Mouse (Mus musculus) gastrocnemius, postnatal 10 days (tissue): Measurements from ENCODE around the gene Ppp5c. TPM values are rescaled to one million over a fixed set of nuclear protein-coding genes. Genes with fewer than 3 reads are reported as not detected.

Experiments used
- DNase-seq: peaks from one replicate; pipeline ENCODE4 v3.0.0; 2021; ENCODE audit warnings: mixed read lengths
- total RNA-seq, 2 experiments: library from RNA; stranded (reverse); gene quantifications; 2 replicates each; pipeline ENCODE4 v1.2.3; 2021

The Ppp5c gene
- total RNA-seq, 2 experiments from 2014 or later, result 54.1 to 69.8 TPM

DNA sequence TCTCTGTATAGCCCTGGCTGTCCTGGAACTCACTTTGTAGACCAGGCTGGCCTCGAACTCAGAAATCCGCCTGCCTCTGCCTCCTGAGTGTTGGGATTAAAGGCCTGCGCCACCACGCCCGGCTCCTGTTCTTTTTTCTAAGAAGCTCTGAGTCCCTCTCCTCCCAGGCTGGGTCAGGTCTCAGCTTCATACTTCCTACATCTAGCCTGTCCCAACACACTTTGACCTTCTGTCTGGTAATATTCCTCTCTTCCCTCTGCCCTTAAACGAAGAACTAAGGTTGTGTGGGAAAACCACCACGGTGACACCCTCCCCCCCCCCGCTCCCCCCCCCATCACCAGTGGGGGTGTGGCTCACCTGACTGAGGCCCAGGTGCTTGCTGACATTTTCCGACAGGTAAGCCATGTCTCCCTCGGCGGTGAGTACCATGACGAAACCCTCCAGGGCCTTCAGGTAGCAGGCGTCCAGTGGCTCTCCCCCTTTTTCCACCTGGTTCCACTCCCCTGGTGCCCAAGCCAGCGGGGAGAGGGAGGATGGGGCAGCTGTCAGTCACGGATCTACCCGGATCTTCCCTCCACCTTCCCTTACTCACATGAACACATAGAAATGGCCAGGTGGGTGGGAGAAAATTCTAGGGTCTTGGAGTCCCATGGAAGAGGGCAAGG is 26.7 kb upstream of the Ppp5c start:
- DNase-seq, result peak; percentile 6

DNA sequence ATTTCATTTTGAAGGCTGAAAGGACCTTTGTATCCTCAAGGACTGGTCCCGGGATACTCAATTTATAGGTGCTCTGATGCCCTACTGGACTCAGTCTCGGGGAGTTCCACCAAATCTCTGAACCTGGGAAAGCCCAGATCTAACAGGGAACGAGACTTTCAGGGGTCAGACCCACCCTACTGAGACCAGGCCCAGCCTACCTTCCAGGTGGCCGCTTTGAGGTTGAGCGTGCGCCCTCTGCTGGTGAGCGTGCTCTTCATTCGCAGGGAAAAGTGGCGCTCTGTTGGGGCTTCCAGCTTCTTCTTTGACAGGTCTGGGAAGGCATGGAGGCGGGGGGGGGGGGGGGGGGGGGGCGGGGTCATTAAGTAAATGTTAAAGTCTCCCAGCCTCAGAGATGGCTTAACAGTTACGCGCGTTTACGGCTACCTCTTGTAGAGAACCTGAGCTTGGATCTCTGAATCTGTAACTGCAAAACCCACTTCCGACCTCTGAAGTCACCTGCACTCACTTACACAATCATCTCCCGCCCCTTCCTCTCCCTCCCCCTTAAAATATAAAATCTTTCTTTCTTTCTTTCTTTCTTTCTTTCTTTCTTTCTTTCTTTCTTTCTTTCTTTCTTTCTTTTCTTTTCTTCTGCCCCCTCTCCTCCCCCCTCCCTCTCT is 23.3 kb upstream of the Ppp5c start:
- DNase-seq, result peak; percentile 72

DNA sequence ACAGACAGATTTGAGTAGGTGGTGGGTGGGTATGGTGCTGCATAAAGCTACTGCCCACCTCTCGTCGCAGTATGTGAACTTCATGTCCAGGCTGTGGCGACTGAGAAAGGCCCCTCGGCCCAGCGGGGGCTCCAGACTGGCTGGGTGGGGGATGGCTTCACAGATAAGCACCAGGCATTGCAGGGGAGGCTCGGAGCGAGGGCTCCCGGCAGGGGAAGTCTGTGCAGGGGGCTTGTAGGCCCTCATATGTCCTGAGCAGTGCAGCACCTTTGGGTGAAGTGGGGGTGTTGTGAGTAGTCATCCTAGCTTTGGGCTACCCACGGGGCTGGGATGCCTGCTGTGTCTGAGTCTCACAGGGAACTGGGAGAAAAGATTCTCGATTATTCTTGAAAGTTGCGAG is 22.8 kb upstream of the Ppp5c start:
- DNase-seq, result no peak

DNA sequence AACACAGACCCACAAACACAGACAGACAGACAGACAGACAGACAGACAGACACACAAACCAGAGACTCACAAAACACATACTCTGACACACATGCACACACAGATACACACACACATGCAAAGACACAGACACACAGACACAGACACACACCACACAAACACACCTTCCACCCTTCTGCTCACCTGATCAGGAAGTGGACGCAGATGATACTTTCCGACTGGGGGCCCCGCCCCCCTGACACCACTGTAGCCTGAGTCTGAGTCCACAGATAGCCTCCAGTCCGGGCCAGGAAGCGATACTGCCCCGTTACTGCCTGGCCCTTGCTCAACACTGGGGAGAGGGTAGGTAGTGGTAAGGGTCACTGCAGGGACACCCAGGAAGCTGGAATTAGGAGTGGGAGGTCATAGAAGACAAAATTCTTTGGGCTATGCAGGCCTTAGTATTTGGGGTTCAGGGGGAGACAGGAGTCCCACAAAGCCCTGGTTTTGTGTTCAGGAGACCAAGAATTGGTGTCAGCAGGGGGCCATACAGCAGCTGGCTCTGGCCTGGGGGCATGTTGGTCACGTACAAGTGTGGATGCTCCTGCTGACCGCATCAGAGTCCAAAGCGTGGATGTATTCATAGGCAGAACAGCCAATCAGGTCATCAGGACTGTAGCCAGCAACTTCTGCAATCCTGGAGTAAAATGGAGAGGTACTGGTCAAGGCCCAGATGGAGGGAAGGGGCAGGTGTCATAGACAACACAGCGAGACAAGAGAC is 20.9 kb upstream of the Ppp5c start:
- peak; percentile 2 for DNase-seq

DNA sequence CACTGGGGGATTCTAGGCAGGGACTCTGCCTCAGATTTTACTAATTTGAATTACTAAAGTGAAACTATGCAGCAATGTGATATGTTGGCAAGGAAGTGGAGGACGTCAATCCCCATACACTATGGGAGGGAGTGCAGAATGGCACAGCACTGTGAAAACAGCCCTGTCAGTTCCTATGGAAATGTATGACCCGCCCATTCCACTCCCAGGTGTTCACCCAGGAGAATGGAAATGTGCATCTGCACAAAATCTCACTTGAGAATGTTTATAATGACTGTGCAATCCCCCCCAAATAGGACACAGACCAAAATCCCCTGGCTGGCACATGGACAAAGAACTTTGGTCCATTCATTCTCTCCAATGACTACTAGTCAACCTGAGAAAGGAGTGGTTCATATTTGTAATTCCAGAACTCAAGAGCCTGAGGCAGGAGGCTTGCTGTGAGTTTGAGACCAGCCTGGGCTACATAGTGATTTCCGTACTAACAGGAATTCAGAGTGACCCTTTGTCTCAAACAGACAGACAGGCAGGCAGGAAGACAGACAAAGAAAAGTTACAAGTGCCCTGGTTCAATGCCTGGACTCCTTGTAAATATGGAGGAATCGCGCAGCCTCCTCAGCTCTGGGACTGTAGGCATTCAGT is 19.4 kb upstream of the Ppp5c start:
- no peak for DNase-seq

- DNase-seq, result no peak
Measured at GRCm38 (mm10) chr7:17045743-17046142, 18.0 kb upstream of the Ppp5c start.

DNA sequence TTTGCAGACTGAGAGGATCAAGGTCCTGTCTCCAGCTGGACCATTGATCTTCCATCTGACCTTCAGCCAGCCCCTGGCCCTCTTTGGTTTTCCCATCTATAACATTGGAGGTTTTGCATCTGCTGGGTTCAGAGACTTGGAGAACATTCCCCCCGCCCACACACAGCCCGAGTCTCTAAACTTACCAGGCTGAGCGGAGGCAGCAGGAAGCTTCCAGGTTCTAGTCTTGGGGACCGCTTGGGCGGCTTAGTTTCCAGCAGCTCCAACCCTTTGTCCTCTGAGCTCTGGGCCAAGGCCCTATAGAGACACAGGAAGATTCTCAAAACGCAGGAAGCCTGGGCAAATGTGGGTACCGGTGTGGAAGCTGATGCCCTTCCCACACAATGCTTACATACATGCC is 11.6 kb upstream of the Ppp5c start:
- DNase-seq, result no peak

DNA sequence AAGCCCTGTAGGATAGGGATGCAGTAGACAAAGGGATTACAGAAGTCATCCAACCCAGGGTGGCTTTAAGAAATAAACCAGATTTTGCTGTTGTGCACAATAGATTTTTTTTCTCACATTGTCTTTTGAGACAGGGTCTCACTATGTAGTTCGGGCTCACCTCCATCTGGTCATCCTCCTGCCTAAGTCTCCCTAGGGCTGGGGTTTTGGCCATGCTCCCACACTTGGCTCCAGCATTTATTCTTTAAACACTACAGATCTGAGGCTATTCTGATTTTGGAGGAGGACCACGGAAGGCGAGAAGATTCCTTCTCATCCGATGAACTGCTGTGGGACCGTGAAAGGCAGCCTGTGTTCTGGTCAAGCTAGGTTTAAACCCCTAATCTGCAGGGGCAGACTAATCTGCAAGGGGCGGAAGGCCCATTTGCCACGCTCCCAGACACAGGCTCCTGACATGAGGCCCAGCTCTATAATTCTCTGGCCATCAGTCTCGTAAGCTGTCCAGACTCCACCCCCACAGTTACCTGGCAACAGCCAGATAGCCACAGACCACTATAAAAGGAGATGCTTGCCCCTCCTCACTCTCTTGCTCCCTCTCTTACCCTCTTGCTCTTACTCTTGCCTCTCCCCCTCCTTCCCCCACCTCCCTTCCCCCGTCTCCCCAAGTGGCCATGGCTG is 10.4 kb upstream of the Ppp5c start:
- DNase-seq, result no peak

GRCm38 (mm10) chr7:17030239-17030638 is 2.5 kb upstream of the Ppp5c start:
- DNase-seq, result no peak

DNA sequence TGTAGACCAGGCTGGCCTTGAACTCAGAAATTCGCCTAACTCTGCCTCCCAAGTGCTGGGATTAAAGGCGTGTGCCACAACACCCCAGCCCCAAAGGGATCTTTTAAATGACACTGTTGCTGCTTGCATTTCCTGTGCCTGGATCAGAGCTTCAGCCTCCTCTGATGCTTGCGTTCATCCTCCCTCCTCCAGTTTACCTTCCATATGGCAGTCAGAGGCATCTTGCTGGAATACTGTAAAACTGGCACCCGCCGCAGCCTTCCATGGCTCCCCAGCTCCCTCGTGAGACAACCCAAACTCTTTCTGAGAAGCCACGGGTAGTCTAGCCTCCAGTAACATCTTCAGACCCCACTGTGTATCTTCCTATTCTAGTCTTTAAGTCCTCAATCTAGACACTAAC is 1.2 kb upstream of the Ppp5c start:
- DNase-seq, result no peak

GRCm38 (mm10) chr7:17026710-17027587 is 775 bp downstream of the Ppp5c start:
- no peak for DNase-seq

DNA sequence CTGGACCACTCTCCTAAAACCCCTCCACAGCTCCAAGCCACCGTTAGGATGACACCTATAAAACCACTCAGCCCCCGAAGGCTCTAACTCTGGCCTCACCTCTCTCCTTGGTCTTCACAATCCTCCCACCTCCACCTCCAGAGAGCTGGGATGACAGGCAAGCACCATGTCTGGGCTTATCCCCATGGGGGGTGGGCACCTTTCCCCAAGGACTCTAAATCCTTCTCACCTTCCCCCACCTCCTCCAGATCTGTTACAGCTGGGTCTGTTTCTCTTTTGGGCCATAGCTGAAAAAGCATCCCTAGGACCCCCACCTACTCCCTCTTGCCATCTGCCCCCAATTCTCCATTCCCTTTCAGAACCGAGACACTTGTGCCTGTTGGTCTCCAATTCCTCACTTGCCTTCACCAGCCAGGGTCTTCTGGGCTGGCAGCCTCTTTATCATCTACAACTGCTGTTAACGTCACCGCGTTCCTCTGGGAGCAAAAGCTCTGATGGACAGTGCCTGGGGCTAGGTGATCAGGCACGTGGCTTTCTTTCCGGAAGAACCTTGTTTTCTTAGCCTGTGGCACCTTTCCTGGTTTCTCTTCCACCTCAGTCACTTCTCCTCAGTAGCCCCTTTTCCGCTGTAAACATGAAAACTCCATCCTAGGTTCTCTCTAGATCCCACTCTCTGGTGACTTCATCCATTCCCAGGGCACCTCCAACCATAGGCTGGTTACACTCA is 1.7 kb downstream of the Ppp5c start:
- DNase-seq, result no peak

DNA sequence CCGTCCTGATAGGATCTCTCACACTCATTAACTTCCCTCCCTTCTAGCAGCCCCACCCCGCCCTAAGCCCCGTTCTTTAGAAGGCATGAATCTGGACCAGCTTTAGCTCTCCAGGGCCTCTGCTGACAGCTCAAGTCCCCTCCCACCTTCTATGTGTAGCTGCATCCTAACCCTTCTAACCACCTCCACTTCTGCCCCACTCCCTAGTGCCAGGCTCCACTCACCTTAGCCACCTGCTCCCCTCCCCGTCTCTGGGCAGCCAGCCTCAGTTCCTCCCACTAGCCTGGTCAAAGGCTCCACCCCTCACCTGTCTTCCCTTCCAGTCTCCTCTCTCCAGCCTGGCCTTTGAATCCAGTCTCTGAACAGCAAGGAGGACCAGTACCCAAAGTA is 2.2 kb downstream of the Ppp5c start:
- no peak for DNase-seq

GRCm38 (mm10) chr7:17024814-17025504 is 2.8 kb downstream of the Ppp5c start:
- DNase-seq, result no peak

GRCm38 (mm10) chr7:17024141-17024540 is 3.6 kb downstream of the Ppp5c start:
- DNase-seq, result peak; percentile 43

DNA sequence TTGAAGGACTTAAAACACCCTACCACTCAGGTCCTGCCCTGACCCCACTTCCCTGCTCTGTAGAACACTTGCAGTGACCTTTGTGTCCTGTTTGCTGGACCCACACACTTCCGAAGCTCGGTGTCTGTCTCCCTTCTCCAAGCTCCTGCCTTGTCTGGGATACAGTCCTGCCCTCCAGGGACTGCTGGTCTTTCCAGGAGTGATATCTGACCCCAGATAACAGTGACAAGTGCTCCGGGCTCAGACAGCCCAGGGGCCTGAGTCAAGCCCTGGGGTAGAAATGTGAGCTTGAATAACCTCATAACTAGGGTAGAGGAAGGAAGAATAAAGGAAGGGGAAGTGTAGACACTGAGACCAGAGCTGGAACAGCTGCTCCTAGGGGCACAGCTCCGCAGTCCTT is 4.0 kb downstream of the Ppp5c start:
- no peak for DNase-seq

DNA sequence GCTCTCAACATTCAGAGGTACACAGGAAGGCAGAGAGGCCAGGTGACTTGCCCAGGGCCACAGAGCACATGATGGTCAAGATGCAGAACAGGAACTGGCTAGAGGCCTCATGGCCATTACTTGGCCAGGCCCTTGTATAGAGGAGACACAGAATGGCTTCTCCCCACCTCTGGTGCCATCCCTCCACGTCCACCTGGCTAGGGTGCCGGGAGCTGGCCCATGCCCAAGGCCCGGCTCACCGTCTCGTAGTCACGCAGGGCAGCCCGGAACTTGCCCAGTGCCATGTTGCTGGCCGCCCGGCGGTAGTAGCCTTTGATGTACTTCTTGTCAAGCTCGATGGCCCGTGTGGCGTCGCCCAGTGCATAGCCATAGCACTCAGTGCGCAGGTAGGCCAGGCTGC is 5.5 kb downstream of the Ppp5c start:
- DNase-seq, result no peak

DNA sequence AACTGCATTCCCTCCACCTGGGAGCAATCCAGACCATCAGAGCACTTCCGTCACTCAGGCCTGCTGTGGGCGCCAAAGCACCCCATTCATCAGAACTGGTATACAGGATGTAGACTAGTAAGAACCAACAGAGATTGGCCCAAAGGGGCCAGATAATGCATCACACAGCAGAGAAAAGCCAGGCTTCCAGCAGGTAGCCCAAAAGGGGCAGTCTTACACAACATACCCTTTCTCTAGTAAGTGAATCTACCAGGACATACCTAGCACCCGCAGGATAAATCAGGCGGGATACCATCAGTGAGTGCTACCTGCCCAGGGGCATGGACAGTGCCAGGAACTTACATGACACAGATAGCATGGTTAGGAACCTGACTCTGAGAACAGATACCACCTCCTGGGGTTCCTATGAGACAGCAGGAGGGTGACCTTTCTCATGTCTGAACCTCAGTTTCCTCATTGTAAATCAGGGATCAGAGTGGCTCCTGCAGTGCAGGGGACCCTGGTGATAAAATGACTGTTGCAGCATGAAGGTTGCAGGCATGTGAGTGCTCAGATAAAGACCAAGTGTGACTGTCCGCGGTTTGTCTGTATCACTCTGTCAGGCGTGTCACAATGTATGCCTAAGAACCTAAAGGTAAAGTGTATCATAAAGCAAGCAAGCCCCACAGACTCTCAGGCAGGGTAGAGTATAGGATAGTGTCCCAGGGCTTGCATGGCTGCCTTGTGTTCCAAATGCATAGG is 8.1 kb downstream of the Ppp5c start:
- no peak for DNase-seq

GRCm38 (mm10) chr7:17017921-17018320 is 9.8 kb downstream of the Ppp5c start:
- no peak for DNase-seq
